Mouse (Mus musculus) limb, embryonic 11.5 days (tissue): ENCODE measurements around the gene Mtcl1. TPM values are rescaled to one million over a fixed set of nuclear protein-coding genes. Genes with fewer than 3 reads are reported as not detected.

Experiments
- ATAC-seq: fragments of 200-750 bp; cut with Nextera tagmentation; 2 replicates; pipeline ENCODE4 v1.8.0; 2017; ENCODE audit warnings: low read depth; ENCODE audit not compliant: insufficient number of reproducible peaks, low FRiP score, low TSS enrichment
- DNase-seq: peaks from one replicate; pipeline ENCODE4 v3.0.0-alpha.2; 2015; ENCODE audit warnings: low spot score
- H3K27ac ChIP-seq: fragments of 300-500 bp; sonication (generic); replicated peaks from 2 replicates; pipeline ENCODE4 v1.5.1; 2014; ENCODE audit warnings: low read depth, mild to moderate bottlenecking, low read length
- H3K27me3 ChIP-seq: fragments of 300-500 bp; sonication (generic); 2 replicates; pipeline ENCODE4 v1.6.1; 2014; ENCODE audit warnings: mild to moderate bottlenecking, low read length, mixed read lengths; ENCODE audit not compliant: control insufficient read depth, insufficient read depth
- H3K36me3 ChIP-seq: fragments of 300-500 bp; sonication (generic); 2 replicates; pipeline ENCODE4 v1.6.1; 2014; ENCODE audit warnings: mild to moderate bottlenecking, low read length, moderate library complexity, mixed read lengths; ENCODE audit not compliant: control insufficient read depth, insufficient read depth
- H3K4me1 ChIP-seq: fragments of 300-500 bp; sonication (generic); 2 replicates; pipeline ENCODE4 v1.6.1; 2014; ENCODE audit warnings: low read length, mixed read lengths; ENCODE audit not compliant: control insufficient read depth, insufficient read depth
- H3K4me2 ChIP-seq: fragments of 300-500 bp; sonication (generic); 2 replicates; pipeline ENCODE4 v1.6.1; 2014; ENCODE audit warnings: low read depth, mild to moderate bottlenecking, moderate library complexity; ENCODE audit not compliant: severe bottlenecking
- H3K4me3 ChIP-seq: fragments of 300-500 bp; sonication (generic); 2 replicates; pipeline ENCODE4 v1.5.1; 2014; ENCODE audit warnings: low read depth, low read length
- H3K9ac ChIP-seq: fragments of 300-500 bp; sonication (generic); 2 replicates; pipeline ENCODE4 v1.6.1; 2014; ENCODE audit warnings: mild to moderate bottlenecking, low read length
- H3K9me3 ChIP-seq: fragments of 300-500 bp; sonication (generic); 2 replicates; pipeline ENCODE4 v1.6.1; 2016; ENCODE audit warnings: low read length; ENCODE audit not compliant: control insufficient read depth
- WGBS: fragments of 180-500 bp; shearing (Covaris S2); extraction: QIAGEN DNeasy Blood & Tissue Kit; methylation state at CpG from one replicate; pipeline ENCODE4 v1.1.7; 2014; 5-methylcytosine and 5-hydroxymethylcytosine counted together
- polyA plus RNA-seq: library from polyadenylated mRNA; unstranded; fragments of >200 nt; fragmentation: Nextera tagmentation; extraction: Ambion mirVana; gene quantifications from 2 replicates; pipeline ENCODE4 v1.2.1, GENCODE M21; 2014

Mtcl1 gene
- polyA plus RNA-seq, 1 experiment from 2014 or later, result 5.7 TPM

DNA sequence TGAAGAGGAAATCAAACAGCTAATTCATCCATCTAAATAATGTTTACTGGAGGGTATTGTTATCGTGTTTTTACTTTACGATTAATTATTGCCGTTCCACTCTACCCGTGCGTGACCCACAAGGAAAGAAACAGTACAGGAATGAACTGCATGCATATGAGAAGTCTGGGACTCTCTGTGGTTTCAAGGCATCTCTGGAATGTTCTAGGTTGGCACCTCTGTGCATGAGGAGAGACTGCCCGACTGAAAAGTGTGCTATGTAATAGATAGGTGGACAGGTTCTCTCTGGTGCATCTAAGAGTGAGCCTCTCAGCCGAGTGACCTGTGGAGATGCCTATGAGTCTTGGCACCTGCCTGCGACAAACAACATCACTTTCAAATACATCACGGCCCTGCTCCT is 78.7 kb downstream of the Mtcl1 start:
- WGBS, result 88% methylated on average over 9 of the region's 9 CpGs
- H3K27me3 ChIP-seq, result no peaks in the 10 kb centered on the region
- H3K9ac ChIP-seq, result no peak overlapping the region
- H3K36me3 ChIP-seq, result no peaks in the 10 kb centered on the region
- ATAC-seq (no peak), DNase-seq (no peak)
- H3K4me1 ChIP-seq, result peaks cover 5% of the 10 kb centered on the region; the same call in 1 of the 2 replicates
- H3K9me3 ChIP-seq, result no peaks in the 10 kb centered on the region
- H3K4me3 ChIP-seq, result no peak overlapping the region
- no peak overlapping the region for H3K4me2 ChIP-seq
- H3K27ac ChIP-seq, result no peak overlapping the region

DNA sequence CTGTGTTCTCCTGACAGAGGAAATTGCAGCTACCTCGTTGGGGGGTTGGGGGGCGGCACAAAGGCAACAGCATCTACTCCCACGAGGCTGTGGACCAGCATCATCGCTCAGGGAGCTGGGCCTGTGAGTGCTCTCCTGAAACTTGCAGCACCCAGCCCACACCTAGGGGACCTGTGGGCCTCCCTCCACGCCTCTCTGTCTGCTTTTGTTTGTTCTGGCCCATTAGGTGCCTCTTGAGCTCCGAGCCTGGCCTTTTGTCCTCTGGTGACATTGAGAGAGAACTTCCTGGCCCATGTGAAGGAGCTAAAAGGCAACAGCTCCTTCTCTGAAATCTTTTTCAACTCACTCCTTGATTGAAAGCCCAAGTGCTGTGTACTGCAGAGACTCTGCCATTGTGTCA is 79.8 kb downstream of the Mtcl1 start:
- no peaks in the 10 kb centered on the region for H3K36me3 ChIP-seq
- no peak overlapping the region for H3K27ac ChIP-seq
- H3K9me3 ChIP-seq, result no peaks in the 10 kb centered on the region
- H3K4me3 ChIP-seq, result no peak overlapping the region
- ATAC-seq (no peak), DNase-seq (no peak)
- H3K9ac ChIP-seq, result no peak overlapping the region
- 67% methylated on average over 6 of the region's 6 CpGs for WGBS
- no peak overlapping the region for H3K4me2 ChIP-seq
- peaks cover 5% of the 10 kb centered on the region; the same call in 1 of the 2 replicates for H3K4me1 ChIP-seq
- no peaks in the 10 kb centered on the region for H3K27me3 ChIP-seq

DNA sequence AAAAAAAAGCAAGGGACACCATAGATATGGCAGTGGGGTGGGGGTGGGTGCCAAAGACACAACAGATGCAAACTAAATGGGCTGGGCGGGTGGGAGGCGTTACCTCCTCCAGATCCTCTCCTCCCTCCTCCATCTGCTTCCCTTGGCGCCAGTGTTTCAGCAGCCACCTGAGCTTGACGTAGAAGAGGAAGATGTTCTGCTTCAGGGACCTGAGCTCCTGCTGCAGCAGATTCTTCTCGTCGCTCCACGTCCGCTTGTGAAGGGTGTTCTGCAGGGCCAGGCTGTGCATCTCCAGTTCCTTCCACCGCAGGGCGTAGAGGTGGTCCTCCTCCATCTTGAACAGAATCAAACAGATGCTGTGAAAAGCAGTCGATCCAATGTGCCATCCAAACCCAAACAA is 81.4 kb downstream of the Mtcl1 start:
- no peak overlapping the region for H3K9ac ChIP-seq
- WGBS, result 90% methylated on average over 10 of the region's 11 CpGs
- H3K27me3 ChIP-seq, result no peaks in the 10 kb centered on the region
- peaks cover 5% of the 10 kb centered on the region; the same call in 1 of the 2 replicates for H3K4me1 ChIP-seq
- no peaks in the 10 kb centered on the region for H3K36me3 ChIP-seq
- DNase-seq (no peak), ATAC-seq (no peak)
- H3K4me3 ChIP-seq, result no peak overlapping the region
- no peak overlapping the region for H3K27ac ChIP-seq
- H3K4me2 ChIP-seq, result no peak overlapping the region
- H3K9me3 ChIP-seq, result no peaks in the 10 kb centered on the region

DNA sequence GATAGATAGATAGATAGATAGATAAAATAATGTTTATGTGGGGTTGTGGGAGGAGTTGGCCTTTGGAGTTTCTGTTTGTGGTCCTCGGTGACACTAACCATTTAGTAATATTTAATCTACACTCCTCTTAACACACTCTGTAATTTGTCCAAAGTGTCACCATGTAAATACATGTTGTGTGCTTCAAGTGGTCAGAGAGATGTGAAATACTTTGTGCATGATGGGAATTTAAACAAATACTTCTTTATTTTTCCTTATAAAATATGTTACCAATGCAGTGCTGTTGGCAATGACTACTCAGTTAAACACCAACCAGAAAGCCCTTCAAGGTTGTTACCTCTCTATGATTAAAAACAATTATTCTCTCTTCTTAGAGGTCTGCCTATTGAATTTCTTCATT is 83.9 kb downstream of the Mtcl1 start:
- no peak overlapping the region for H3K4me2 ChIP-seq
- DNase-seq (no peak), ATAC-seq (no peak)
- H3K4me1 ChIP-seq, result peaks cover 5% of the 10 kb centered on the region; the same call in 1 of the 2 replicates
- H3K36me3 ChIP-seq, result no peaks in the 10 kb centered on the region
- H3K4me3 ChIP-seq, result no peak overlapping the region
- no peak overlapping the region for H3K9ac ChIP-seq
- H3K27ac ChIP-seq, result no peak overlapping the region
- no peaks in the 10 kb centered on the region for H3K9me3 ChIP-seq
- no peaks in the 10 kb centered on the region for H3K27me3 ChIP-seq
- WGBS, result 91% methylated on average over 1 of the region's 1 CpGs

DNA sequence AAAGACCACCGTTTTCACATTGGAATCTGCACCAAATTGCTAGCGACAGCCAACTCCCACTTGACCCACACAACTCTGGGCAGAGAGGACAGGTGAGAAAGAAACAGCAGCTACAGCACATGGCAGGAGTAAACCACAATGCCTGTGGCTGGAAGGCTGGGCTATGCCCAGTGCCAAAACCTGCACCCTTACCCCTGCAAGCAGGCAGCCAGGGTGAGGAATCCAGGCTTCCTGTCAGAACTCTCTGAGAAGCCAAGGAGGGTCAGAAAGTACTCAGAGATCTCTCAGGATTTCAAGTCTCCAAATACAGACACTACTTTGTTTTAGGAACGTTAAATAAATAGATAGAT is 84.3 kb downstream of the Mtcl1 start:
- no peak overlapping the region for H3K27ac ChIP-seq

DNA sequence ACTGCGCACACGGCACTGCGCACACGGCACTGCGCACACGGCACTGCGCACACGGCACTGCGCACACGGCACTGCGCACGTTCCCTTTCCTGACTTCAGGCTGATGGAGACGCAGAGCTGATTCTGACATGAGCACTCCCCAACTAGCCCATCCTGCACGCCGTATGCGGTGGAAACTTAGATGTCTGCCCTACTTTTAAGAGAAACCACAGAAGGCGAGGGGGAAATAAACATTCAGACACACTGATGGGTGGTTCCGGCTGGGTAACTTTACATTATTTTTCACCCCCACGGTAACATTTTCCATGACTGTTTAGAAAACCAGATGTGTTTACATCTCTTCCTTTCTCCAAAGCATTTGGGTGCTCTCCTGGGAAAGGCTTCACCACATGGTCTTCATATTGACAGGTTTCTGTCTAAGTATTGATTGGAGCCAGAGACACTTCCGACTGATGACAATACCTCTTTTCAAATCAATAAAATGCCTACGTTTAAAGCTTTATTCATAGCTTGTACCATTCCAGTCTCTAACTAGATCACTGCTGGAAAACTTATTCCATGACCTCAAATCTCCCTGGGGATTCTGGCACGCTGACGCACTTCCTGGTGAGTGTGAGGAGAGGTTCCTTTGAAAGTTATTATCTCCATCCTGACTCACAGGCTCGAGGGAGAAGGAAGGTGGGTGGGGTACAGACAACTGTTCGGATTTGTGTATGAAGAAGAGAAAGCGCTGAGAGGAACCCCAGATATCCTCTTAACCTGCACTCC is 84.8 kb downstream of the Mtcl1 start:
- H3K27ac ChIP-seq, result no peak overlapping the region
- WGBS, result 83% methylated on average over 24 of the region's 26 CpGs

More for the DNA sequence above, 84.3 kb downstream of the Mtcl1 start:
- Histone ChIP-seq H3K9me3 (no peaks in the 10 kb centered on the region), H3K27me3 (no peaks in the 10 kb centered on the region), H3K36me3 (no peaks in the 10 kb centered on the region), H3K9ac (no peak overlapping the region), H3K4me1 (peaks cover 3% of the 10 kb centered on the region; the same call in 1 of the 2 replicates), H3K4me3 (no peak overlapping the region), H3K4me2 (no peak overlapping the region)
- ATAC-seq (no peak), DNase-seq (no peak)
- WGBS, result 90% methylated on average over 3 of the region's 3 CpGs

DNA sequence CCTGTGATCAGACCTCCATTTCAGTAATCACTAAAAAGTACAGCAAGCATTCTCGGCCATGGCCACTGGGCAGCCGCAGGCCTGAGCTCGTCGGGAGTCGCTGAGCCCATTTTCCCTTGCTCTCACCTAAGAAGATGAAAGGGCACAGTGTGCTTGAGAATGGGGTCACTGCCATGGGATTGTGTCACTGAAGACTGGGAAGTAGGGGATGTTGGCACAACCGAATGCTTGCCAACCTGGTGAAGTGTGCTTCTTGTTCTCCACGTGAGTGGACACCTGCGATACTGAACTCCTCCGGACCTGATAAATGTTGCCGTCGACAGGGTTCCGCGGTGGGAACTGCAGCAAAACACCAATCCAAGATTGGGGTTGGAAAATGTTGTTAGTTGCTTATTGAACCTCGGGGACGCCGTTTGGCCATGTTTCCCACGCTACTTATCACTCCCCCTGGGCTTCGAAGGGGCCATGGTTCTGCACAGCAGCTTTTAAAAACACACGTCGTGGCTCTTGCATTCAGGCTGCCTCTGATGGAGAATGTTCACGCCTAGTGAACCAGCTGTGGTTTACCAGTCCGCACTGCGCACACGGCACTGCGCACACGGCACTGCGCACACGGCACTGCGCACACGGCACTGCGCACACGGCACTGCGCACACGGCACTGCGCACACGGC is 85.6 kb downstream of the Mtcl1 start:
- no peak for ATAC-seq
- Histone ChIP-seq H3K36me3 (no peaks in the 10 kb centered on the region), H3K4me2 (no peak overlapping the region)

More for the DNA sequence above, 84.8 kb downstream of the Mtcl1 start:
- Histone ChIP-seq H3K4me3 (no peak overlapping the region), H3K9ac (no peak overlapping the region), H3K4me2 (no peak overlapping the region), H3K36me3 (no peaks in the 10 kb centered on the region), H3K27me3 (no peaks in the 10 kb centered on the region), H3K4me1 (no peaks in the 10 kb centered on the region), H3K9me3 (no peaks in the 10 kb centered on the region)
- ATAC-seq (no peak), DNase-seq (no peak)

DNA sequence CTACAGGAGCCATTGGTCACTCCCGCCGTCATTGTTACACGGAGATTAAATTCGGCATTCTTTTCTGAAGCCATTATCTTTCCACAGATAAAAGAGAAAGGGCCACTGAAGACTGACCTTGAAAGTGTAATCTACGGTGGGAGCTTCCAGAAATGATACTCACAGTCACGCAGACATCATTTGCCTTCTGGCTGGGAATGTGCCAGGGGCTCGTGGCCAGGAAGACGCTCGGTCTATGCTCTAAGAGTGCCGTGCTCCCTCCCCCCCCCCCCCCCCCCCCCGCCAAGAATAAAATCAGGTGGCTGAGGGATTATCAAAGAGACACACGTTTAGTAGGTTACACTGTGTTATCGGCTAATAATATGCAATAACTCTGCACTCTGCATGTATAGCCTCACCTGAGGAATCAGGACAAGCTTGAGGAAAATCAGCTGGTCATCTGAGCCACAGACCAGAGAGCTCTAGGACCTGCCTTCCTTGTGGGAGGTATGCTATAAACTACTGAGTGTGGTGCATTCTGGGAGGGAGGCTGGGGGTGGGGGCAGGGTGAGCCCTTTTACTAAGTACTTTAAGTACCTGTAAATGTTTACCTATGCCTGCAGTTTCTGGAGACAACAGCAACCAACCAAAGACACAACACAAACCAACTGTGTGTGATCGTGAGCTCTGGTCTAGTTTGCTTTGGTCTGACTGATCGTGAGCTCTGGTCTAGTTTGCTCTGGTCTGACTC is 87.1 kb downstream of the Mtcl1 start:
- Histone ChIP-seq H3K27ac (no peak overlapping the region), H3K9ac (no peak overlapping the region), H3K4me2 (no peak overlapping the region), H3K27me3 (no peaks in the 10 kb centered on the region), H3K36me3 (no peaks in the 10 kb centered on the region), H3K9me3 (no peaks in the 10 kb centered on the region), H3K4me3 (no peak overlapping the region), H3K4me1 (no peaks in the 10 kb centered on the region)
- 88% methylated on average over 14 of the region's 15 CpGs for WGBS
- DNase-seq (no peak), ATAC-seq (no peak)

More for the DNA sequence above, 85.6 kb downstream of the Mtcl1 start:
- H3K27ac ChIP-seq, result no peak overlapping the region
- DNase-seq, result no peak
- H3K4me1 ChIP-seq, result no peaks in the 10 kb centered on the region
- no peak overlapping the region for H3K4me3 ChIP-seq
- 91% methylated on average over 31 of the region's 36 CpGs for WGBS
- no peaks in the 10 kb centered on the region for H3K27me3 ChIP-seq
- no peak overlapping the region for H3K9ac ChIP-seq
- no peaks in the 10 kb centered on the region for H3K9me3 ChIP-seq
